Mouse (Mus musculus) layer of hippocampus, postnatal 25 days (tissue): ENCODE results near the gene Tcte3. TPM values are rescaled to one million over a fixed set of nuclear protein-coding genes. Genes with fewer than 3 reads are reported as not detected.
"Not testable (repeated sequence)": the region's sequence is repeated elsewhere in the genome, so short reads cannot be mapped to it uniquely, and the experiment has no call there.

Experiments
- DNase-seq, 2 experiments: peaks; one replicate each; pipeline ENCODE4 v3.0.0; 2022; ENCODE audit warnings: mixed read lengths in 2 of 2, low spot score in 1 of 2; ENCODE audit errors: extremely low spot score in 1 of 2
- total RNA-seq, 2 experiments: library from RNA; stranded (reverse); gene quantifications; 2 replicates each; pipeline ENCODE4 v1.2.3; 2021

Gene Tcte3
- total RNA-seq, 2 experiments from 2014 or later = 1.1 TPM; not detected in 1

GRCm38 (mm10) chr17:15050338-15050737 is 9.1 kb upstream of the Tcte3 start:
- DNase-seq = not testable (repeated sequence)

DNA sequence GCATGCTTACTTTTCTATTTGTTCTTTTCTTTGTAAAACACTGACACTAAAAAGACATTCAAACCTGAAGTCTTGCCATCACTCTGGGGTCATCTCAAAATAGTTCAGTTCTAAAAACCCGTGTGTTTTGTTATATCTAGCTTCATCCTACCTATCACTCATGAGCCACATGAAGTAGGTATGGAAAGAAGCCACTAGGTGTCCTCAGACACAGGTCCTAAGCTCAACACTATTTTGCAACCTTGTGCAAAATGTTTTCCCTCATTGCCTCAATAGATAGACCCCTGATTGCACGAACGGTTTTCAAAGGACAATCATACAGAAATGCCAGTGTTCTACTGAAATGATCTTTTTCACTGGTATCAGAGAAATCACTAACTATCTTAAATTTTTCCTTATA is 833 bp downstream of the Tcte3 start:
- DNase-seq = not testable (repeated sequence)

- not testable (repeated sequence) for DNase-seq
Observed at GRCm38 (mm10) chr17:15031414-15031813, 9.9 kb downstream of the Tcte3 start.

- not testable (repeated sequence) for DNase-seq
Observed at GRCm38 (mm10) chr17:15025513-15025912, 15.8 kb downstream of the Tcte3 start.

DNA sequence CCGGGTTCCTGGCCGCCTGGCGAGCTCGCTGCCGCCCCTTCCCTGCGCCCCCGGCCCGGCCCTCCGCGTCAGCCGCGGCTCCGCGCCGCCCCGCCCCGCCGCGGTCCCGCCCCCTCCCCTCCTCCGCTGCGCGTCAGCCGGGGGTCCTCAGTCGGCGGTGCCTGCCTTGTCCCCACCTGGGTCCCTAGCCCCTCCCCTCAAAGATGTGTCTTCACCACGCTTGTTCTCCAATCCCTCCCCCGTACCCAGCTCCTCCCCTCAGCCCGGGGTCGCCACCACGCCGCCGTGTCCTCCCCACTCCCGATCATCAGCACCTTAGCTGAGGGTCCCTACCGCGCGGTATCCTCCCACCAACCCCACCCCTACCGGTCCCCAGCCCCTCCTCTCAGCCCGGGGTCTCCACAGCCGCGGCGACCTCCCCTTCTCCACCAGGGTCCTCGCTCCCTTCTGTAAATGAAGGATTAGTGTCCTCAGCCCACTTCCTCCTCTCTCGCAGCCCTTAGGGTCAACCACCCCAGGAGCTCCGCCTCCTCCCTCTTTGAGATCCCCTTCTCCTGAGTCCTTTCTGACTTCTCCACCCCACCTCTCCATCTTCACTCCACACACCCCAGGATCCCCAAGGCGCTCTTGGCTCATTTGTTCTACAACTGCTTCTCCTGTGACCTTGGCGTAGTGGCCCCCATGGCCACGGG is 16.6 kb downstream of the Tcte3 start:
- not testable (repeated sequence) for DNase-seq

DNA sequence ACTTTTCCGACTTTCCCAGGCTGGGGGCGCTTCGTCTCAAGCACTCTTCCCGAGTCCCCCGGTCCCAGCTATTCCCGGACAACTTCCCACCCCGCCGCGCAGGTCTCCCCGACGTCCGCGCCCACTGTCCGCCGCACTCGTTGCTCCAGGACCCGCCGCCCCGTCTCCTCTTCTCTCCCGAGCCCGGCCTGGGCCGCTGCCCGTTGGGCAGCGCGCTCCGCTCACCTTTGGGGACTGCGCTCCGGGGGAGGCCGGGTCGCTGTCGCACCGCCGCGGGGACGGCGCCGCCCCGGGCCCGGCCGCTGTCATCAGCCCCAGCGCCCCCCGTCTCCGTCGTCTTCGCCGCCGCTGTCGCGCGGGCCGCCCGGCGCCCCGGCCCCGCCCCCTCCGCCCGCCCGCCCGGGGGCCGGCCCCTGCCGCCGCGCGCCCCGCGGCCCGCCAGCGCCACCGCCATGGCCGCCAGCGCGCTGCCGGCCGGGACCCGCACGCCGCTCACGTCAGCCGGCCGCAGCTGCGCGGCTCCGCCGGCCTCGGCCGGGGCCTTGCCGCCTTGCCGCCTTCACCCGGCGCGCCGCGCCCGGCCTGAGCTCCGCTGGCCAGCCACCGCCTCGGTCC is 17.3 kb downstream of the Tcte3 start:
- DNase-seq = not testable (repeated sequence)

- DNase-seq = peak; percentile 2 to 10
Observed at GRCm38 (mm10) chr17:15021503-15022220, 19.6 kb downstream of the Tcte3 start.

- DNase-seq = not testable (repeated sequence)
Observed at GRCm38 (mm10) chr17:15009706-15010413, 31.4 kb downstream of the Tcte3 start, which contains the start of gene Gm3435. TSS of gene Gm3435 (plus strand) at chr17:15010176.

DNA sequence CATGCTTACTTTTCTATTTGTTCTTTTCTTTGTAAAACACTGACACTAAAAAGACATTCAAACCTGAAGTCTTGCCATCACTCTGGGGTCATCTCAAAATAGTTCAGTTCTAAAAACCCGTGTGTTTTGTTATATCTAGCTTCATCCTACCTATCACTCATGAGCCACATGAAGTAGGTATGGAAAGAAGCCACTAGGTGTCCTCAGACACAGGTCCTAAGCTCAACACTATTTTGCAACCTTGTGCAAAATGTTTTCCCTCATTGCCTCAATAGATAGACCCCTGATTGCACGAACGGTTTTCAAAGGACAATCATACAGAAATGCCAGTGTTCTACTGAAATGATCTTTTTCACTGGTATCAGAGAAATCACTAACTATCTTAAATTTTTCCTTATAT is 32.2 kb downstream of the Tcte3 start:
- DNase-seq = not testable (repeated sequence)

DNA sequence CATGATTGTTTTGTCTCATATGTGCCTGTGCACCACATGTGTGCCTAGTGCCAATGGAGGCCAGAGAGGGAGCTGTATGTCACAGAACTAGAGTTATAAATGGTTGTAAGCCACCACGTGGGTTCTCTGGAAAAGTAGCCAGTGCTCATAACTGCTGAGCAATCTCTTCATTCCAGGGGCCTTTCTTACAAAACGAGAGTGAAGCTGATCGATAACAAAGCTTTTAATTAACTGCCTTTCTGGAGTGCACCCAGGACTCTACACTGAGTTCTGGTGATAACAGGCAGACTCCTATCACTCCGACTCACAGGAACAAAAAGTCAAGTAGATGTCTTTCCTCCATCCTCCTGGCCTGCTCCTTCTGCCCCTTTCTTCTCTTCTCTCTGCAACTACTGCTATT is 41.2 kb downstream of the Tcte3 start:
- DNase-seq = not testable (repeated sequence)

GRCm38 (mm10) chr17:14994140-14994539 is 47.1 kb downstream of the Tcte3 start:
- DNase-seq = not testable (repeated sequence)

DNA sequence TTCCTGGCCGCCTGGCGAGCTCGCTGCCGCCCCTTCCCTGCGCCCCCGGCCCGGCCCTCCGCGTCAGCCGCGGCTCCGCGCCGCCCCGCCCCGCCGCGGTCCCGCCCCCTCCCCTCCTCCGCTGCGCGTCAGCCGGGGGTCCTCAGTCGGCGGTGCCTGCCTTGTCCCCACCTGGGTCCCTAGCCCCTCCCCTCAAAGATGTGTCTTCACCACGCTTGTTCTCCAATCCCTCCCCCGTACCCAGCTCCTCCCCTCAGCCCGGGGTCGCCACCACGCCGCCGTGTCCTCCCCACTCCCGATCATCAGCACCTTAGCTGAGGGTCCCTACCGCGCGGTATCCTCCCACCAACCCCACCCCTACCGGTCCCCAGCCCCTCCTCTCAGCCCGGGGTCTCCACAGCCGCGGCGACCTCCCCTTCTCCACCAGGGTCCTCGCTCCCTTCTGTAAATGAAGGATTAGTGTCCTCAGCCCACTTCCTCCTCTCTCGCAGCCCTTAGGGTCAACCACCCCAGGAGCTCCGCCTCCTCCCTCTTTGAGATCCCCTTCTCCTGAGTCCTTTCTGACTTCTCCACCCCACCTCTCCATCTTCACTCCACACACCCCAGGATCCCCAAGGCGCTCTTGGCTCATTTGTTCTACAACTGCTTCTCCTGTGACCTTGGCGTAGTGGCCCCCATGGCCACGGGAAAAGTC is 48.0 kb downstream of the Tcte3 start:
- not testable (repeated sequence) for DNase-seq

GRCm38 (mm10) chr17:14992522-14993138 is 48.7 kb downstream of the Tcte3 start:
- not testable (repeated sequence) for DNase-seq

DNA sequence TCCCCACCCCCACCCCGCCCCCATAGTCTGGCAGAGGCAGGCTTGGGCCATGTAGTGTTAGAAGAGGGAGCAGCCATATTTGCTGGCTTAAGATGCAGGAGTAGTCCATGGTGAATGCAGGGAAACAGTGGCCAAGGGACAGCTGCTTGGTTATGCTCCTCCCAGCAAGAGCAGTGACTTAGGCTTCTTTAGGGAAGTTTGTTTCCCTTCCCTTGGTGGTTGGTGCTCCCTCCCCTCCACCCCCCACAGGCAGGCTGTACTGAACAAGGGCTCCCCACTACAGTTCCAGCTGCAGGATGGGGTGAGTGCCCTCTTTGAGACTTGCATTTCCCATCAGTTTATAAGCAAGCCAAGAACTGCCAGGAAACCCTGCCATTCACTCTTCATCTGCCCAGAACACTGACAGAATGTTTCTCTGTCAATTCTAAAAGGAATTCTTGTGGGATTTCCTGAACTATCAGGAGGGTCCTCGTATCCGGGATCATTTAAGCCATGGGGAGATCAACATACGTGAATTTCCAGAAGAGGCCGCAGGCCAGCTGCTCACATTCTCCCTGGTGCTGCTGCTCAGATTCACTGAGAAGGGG is 51.1 kb downstream of the Tcte3 start:
- DNase-seq = peak; percentile 4 to 5

DNA sequence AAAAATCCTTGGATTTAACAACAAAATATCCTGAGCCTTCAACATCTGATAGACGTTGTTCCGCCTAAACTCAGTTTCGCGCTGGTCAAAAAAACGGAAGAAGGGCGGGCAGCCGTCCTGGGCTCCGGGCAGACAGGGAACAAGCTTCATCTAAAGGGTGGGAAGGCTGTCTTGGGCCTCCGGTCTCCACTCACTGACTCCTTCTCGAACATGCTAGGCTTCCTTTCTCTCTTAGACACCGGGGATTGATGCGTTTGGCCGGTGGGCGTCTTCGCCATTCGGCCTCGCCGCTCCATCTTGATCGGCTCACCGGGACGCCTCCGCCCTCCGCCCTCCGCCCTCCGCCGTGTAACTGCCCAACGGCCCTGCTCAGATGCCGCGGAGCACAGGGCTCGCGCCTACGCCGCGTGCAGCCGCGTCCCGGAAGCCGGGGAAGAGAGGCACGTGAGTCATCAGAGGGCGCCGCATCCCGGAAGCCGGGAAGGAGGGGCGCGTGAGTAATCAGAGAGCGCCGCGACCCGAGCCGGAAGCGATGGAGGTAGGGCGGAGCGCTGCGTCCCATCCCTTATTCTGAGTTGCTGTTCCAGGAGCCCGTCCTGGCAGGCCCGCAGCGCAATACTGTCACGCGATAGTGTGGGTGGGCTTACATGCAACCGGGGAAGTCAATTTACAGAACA is 62.8 kb downstream of the Tcte3 start, which contains the start of the genes 9030025P20Rik and Gm3417:
TSS of gene 9030025P20Rik (plus strand) at position 107 of the 677 bp plus-strand sequence.
TSS of gene Gm3417 (minus strand) at position 429 of the 677 bp plus-strand sequence.
- not testable (repeated sequence) for DNase-seq

- DNase-seq = not testable (repeated sequence)
Observed at GRCm38 (mm10) chr17:14977718-14978361, 63.4 kb downstream of the Tcte3 start.
